Mouse (Mus musculus) neutrophil, adult 5-6 weeks (primary cell): ENCODE data around the gene Kdf1. TPM values are rescaled to one million over a fixed set of nuclear protein-coding genes. Genes with fewer than 3 reads are reported as not detected.

Experiments
- ATAC-seq: fragments of 151-379, 151-347 bp; 2 replicates; pipeline ENCODE4 v1.8.0; 2017; ENCODE audit warnings: mild to moderate bottlenecking, moderate TSS enrichment; ENCODE audit not compliant: insufficient number of reproducible peaks, poor library complexity, low FRiP score, severe bottlenecking; ENCODE audit errors: extremely low read depth
- total RNA-seq: library from RNA; stranded (forward); fragments of 200-1000 nt; gene quantifications from 2 replicates; pipeline ENCODE4 v1.2.3, GENCODE M21; 2017

Kdf1 gene
- total RNA-seq = not detected in 2 replicates

DNA sequence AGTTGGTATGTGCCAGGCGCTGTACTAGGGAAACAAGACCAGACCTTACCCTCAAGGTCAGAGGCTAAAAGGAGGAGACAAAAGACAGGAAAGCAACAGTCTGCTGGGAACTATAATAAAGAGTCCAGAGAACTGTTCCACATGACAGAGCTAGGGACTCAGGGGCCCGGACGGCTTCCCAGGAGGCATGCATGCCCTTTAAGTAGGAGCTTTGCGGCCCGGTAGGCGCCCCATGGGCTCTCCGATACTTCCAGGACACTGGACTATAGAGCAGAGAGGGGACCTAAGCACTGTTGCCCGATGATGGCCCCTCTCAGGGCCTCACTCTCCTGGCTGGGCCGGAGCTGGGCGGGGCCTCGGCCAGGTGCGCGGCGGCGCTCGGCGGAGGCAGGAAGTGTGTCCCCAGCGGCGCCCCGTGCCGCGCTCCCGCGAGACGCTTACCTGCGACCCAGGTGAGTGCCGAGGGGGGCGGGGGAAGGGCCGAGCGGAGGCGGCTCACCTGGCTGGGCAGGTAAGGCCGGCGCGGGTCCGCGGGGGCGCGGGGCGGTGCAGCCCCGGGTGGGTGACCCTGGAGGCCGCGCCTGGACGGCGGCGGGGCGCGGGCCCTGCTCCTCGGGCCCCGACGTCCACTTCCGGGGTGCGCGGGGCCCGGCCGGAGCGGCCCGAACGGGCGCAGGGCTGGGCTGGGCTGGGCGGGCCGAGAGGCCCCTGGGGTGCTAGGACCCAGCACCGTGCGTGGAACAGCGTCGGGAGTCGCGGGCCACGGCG lies at the start of gene Kdf1:
Gene Kdf1 (plus strand): TSS at position 363 of the 768 bp plus-strand sequence.
- ATAC-seq = no peak

DNA sequence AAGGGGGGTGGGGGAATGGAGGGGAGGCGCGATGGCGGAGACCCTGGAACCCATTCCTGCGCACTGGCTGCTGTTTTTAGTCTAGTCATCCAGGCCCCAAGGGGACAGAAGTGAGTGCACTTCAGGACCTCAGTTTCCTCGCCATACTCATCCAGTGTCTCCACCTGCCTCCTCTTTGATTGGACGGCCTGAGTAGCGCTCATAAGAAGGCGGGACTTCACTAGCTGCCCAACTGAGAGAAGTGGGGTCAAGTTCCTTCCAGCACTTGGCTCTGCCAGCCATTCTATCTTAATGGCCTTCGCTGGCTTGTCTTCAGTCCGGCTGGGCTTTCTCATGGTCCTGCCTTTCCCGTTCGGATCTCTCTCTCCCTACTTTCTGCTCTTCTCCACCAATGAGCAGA lies 49.6 kb upstream of the Kdf1 start:
- ATAC-seq = no peak

DNA sequence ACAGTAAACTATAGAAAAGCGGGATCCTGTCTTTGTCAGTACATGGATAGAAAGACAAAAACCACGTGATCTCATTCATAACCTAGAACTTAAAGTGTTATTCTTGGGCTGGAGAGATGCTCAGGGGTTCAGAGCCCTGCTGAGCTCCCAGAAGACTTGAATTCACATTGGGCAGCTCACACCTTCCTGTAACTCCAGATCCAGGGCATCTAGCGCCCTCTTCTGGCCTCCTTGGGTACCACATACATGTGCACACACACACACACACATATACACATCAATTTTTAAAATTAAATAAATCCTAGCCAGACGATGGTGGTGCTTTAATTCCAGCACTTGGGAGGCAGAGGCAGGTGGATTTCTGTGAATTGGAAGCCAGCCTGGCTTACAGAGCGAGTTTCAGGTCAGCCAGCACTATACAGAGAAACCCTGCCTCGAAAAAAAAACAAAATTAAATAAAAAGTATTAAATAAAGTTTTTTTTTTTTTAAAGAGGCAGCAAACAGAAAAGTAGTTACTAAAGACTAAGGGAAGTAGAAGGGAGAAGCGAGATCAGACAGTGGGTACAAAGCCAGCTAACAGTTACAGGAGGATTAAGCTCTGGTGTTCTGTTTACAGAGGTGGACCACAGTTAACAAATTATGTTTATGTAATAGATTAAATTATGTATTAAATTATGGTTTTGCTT lies 47.5 kb upstream of the Kdf1 start:
- ATAC-seq = no peak

DNA sequence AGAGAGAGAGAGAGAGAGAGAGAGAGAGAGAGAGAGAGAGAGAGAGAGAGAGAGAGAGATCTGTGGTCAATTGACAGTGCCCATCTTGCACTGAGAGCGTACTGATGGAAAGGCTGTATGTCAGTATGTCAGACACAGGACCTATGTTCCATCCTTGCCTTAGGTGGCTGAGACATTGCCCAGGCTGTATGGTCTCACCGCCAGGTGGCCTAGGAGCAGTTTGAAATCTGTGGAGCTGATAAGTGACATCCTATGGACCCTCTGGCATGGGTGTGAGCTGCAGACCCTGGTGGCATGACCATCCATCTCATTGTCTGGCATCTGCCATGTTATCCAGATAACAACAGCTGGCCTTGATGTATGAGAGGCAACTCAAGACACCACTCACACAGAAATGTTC lies 44.9 kb upstream of the Kdf1 start:
- no peak for ATAC-seq

DNA sequence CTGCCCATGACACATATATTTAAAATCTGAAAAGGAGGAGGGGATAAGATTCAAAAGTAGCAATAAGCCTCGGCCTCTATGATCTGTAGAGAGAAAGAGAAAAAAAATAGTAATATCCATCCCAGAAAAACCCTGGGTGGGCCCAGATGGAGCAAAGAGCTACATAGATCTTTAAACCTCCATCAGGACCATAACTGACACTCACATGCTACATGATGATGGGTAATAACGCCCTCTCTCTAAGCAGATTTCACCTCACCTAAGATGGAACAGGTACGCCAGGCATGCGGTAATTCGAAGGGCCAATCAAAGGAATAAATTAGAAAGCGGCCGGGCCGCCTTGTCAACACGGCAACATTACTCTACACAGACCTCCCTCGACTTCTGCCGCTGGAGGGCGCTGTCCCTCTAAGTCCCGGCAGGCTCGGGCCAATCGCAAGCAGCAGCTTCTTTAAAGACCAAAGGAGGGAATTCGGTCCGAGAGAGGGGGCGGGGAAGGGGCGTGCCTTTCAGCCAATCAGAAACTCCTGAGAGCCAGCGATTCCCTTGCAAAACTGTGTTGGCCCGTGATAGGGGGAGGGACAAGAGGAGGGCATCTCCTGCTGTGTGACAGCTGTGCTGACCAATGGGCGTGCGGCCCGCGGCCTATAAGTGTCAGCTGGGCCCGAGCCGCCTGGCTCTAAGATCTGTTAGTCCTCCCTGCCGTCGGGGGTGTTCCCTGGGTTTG lies 39.1 kb upstream of the Kdf1 start, which contains the start of gene Tent5b:
Gene Tent5b (plus strand): TSS at position 675 of the 727 bp plus-strand sequence.
- peak; percentile 83 for ATAC-seq

DNA sequence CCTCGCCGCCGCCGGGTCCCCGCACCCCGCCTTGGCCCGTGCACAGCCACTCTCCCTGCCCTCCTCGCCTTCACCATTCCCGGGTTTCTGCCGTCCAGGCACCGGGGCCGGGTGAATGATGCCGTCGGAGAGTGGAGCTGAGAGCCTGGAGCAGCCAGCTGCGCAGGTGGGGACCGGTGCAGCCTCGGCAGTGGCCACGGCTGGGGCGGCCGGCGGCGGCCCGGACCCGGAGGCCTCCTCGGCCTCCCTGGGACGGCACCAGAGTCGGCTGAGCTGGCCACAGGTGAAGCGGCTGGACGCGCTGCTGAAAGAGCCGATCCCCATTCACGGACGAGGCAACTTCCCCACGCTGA lies 38.6 kb upstream of the Kdf1 start:
- no peak for ATAC-seq

DNA sequence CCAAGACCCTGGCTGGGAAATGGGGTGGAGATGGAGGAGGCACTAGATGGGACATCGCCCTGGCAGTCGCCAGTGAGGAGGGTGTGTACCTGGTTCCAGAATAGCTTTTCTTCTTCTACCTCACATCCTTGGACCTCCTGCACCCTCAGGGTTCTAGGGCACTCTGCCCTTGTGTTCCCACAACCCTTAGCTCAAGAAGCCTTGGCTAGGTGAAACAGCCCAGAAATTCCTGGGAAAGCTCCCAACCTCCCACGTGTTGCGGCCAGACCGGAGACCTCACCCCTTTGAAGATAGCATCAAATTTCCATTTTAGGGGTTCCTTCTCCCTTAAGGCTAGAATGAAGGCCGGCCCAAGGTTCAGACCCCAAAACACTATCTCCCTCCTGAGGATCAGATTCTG lies 38.0 kb upstream of the Kdf1 start:
- no peak for ATAC-seq

DNA sequence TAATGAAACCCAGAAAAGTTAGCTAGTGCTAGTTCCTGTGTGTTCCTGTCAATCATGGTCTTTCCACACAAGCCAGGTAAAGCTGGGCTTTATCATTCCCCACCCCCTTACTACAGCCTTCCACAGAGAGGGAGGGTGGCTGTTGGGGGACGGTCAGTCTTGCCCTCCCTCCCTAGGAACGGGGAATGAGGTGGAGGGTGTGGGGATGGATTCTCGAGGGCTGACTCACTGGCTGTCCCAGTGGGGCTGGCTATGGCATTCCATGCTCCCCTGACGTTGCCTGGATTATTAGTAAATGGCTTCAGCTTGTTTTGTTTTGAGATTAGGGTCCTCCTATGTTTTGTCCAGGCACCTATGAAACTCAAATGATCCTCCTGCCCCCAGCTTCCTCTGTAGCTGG lies 37.3 kb upstream of the Kdf1 start:
- ATAC-seq = no peak

DNA sequence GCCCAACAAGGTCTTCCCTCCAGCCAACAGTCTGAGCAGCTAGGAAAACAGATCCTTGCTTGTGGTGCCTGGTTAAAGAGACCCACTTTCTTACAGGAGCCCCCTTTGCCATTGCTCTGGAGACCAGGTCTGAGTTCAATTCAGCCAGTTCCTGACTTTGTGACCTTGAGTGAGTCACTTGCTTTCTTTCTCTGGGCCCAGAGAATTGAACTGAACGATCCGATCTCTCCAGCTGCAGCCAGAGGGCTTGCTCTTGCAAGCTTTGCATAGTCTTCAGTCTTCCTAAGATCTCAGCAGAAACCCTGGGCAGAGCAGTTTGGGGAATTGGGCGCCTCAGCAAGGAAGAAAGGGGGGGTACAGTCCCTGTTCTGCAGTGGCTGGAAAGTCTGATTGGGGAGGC lies 36.3 kb upstream of the Kdf1 start:
- no peak for ATAC-seq

DNA sequence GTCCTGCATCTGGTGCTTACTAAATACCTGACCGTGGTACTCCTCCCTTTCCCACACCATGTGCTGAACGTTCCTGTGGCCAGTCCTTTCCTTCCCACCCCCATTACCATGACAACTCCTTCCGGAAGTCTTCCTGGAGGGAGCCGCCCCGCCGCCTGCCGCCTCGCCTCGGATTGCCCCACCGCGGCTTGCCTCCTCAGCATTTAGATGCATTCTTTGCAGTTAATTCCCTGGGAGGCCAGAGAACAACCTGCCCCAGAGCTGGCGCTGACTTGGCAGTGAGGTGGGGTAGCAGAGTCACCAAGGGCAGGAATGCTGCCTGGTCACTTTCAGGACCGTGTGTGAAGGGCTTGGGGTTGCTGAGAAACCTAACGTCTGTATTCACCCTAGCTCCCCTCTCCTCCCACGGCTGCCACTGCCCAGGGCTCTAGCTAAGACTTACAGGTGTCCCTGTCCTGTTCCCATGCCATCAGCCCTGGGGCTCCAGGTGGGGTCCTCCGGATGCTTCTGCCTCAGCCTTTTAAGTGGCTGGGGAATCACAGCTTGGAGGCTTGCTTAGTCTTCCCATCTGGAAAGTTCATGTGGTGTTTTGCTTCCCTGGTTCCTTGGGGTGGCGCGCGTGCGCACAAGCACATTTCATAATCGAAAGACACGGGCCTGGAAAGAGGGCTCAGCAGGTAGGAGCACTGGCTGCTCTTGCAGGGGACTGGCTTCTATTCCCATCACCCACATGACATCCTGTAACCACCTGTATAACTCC lies 34.3 kb upstream of the Kdf1 start:
- ATAC-seq = no peak

DNA sequence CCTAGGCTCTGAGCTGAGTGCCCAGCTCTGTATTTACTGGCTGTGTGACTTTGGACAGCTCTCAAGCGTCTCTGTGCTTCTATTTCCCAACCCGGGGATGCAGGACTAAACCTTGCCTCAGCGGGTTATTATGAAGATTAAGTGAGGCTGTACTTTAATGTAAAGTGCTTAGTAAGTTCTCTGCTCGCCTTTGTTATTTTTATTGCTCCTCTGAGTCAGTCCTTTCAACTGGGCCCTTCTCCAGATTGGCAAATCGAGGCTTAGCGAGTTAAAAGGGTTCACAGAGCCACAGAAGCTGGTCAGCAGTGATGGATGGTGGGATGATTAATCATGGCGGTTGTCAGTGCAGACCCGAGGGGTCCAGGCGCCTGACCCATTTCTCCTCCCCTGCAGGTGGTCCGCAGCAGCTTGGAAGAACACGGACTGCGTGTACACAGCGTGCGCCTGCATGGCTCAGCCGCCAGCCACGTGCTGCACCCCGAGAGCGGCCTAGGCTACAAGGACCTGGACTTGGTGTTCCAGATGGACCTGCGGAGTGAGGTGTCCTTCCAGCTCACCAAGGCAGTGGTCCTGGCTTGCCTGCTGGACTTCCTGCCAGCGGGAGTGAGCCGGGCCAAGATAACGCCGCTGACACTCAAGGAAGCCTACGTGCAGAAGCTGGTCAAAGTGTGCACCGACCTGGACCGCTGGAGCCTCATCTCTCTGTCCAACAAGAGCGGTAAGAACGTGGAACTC lies 32.9 kb upstream of the Kdf1 start:
- ATAC-seq = no peak

DNA sequence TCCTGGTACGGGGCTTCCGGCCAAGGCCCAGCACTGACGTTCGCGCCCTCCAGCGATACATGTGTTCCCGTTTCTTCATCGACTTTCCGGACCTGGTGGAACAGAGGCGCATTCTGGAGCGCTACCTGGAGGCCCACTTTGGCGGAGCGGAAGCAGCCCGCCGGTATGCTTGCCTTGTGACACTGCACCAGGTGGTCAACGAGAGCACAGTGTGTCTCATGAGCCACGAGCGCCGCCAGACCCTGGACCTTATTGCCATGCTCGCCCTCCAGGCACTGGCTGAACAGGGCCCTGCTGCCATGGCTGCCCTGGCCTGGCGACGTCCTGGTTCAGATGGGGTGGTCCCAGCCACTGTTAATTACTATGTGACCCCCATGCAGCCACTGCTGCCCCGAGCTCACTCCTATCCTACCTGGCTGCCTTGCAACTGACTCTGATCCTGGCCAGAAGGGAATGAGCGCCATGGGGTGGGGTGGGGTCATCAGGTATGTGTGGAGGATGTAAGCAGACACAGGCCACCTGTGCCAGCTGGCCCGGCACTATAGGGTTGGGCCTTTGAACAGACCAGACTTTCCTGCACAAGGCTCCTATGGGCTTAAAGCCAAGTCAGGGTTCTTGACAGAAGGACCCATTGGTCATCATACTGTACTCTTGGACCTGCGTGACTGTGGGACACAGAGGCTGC lies 31.9 kb upstream of the Kdf1 start:
- ATAC-seq = no peak

DNA sequence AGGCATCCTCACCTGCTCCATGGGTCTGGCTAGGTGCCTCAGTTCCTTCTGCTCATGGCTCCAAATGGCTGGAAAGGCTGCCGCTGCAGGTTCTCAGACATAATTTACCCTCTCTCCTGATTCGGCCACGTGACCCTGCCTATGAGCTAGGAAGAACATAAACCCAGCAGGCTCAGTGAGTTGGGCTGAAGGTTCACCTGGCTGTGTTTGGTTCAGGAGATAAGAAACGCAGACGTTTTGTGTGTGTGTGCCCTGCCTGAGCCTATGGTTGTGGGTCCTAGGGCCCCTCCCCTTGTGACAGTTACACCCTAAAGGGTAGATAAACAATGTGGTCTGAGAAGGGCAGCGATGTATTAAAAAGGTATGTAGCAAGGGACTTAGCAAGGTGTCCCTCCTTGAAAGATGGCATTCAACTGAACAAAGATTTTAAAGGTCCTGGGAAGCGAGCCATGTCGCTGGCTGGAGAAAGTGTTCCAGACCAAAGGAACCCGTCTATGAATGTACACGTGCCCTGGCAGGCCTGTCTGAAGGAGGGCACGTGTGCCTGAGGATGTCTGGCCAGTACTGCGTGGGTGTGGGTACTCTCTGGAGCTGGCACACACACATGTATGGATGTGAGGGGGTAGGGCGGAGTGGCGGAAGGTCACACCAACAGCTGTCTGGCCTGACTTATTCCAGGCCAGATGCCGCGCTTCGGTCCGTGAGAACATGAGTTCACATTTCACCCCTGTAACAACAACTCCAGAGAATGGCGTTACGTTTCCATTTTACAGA lies 30.0 kb upstream of the Kdf1 start:
- no peak for ATAC-seq

DNA sequence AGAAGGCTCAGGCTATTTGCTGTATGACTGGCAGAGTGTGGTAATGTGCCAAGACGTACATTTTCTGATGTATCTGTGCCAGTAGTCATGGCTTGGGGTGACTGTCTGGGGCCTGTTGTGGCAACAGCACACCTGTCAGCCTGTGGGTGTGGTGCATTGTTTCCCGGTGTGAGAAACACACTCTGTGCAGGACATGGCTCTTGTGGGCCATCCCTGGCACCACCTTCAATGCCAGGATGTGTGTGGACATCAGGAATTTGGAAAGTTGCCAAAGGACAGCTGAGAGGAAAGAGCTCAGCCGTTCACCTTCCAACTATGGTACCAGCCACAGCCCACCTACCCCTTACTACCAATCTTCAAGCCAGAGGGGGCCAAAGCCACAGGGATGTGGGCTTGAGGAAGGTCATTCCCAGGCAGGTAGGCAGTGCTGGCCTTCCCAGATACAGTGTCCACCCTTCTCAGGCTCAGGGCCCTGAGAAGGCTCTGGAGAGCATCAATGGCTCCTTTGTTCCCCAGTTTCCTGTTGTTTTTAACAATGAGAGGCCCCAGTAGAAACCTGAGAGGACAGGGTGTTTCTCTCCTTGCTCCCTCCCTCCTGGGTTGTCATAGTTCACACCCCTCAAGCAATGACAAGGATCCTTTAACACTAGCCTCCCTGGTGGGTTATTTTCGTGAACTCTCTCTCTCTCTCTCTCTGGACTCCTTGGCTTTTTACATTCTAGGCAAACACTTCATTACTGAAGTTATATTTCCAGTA lies 29.1 kb upstream of the Kdf1 start:
- ATAC-seq = no peak

DNA sequence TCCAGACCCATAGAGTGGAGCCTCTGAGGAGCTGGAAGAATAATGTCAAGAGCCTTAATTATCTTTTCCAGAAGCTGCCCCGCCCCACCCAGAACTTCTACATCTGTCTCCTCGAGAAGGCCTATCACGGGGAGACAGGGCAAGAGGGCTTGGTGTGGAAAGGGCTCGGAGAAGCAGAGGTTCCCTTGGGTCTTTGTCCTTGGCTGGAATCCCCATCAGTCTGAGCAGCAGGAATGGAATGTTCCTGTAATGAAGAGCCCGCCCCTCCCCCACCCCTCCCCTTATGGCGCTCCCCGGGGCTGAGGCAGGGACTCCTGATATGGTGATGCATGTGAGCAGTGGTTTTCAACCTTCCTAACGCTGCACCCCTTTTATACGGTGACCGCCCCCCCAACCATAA lies 27.0 kb upstream of the Kdf1 start:
- ATAC-seq = no peak

DNA sequence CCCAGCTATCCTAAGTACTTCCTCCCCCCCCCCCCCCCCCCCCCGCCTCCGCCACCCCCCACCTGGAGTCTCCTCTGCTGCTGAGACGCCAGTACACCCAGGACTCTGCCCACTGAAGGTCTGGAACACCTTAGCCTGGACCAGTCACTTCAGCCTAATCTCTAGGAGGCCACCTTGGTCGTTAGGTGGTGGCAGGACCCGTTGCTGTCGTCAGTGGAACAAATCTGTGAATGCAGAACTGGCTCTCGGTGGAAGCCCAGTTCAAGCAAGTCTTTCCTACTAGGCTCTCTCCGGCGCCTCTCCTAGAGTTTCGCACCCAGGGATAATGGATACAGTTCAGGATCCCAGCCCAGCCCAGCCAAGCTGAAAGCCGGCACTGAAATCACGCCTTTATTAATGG lies 24.9 kb upstream of the Kdf1 start:
- ATAC-seq = no peak

DNA sequence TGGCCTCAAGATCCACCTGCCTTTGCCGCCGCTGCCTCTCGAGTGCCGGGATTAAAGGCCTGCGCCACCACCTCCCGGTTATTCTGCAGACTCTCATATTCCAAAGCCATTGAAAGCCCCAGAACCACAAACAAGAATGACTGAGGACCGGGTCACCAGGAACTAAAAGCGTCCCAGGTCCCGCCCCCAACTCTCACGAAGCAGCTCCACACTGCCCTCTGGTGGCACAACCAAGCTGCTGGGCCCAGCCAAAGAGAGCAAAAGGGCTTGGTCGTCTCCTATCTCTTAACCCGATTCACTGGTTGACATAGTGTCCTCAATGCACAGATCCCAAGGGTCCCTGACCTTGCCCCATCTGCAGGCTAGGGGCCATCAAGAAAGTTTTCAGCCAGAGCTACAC lies 24.3 kb upstream of the Kdf1 start:
- ATAC-seq = peak; percentile 83
